Mouse (Mus musculus): ENCODE results near the gene Sema3c.

The Sema3c gene

GRCm38 (mm10) chr5:17647643-17648226 lies 73.7 kb downstream of the Sema3c start:
- DNase-seq (ENCODE audit: low spot score in 2 of 2), result no peak

- DNase-seq (ENCODE audit: low spot score in 2 of 2), result no peak
Measured at GRCm38 (mm10) chr5:17648865-17649542, 74.9 kb downstream of the Sema3c start.

GRCm38 (mm10) chr5:17661223-17661622 lies 87.1 kb downstream of the Sema3c start:
- no peak for DNase-seq (ENCODE audit: low spot score in 2 of 2)

- no peak for DNase-seq (ENCODE audit: low spot score in 2 of 2)
Measured at GRCm38 (mm10) chr5:17671356-17671755, 97.3 kb downstream of the Sema3c start.

GRCm38 (mm10) chr5:17680862-17681261 lies 106.8 kb downstream of the Sema3c start:
- no peak for DNase-seq (ENCODE audit: low spot score in 2 of 2)

- DNase-seq (ENCODE audit: low spot score in 2 of 2), result no peak
Measured at GRCm38 (mm10) chr5:17689121-17689520, 115.0 kb downstream of the Sema3c start.

- DNase-seq (ENCODE audit: low spot score in 2 of 2), result no peak
Measured at GRCm38 (mm10) chr5:17689604-17690003, 115.5 kb downstream of the Sema3c start.

- peak in 1 of 2 experiments; percentile 29 for DNase-seq (ENCODE audit: low spot score in 2 of 2)
Measured at GRCm38 (mm10) chr5:17695366-17695765, 121.3 kb downstream of the Sema3c start.

GRCm38 (mm10) chr5:17698905-17699304 lies 124.8 kb downstream of the Sema3c start:
- DNase-seq (ENCODE audit: low spot score in 2 of 2), result peak; percentile 20 to 34

GRCm38 (mm10) chr5:17704160-17704559 lies 130.1 kb downstream of the Sema3c start:
- DNase-seq (ENCODE audit: low spot score in 2 of 2), result no peak

GRCm38 (mm10) chr5:17707086-17707485 lies 133.0 kb downstream of the Sema3c start:
- no peak for DNase-seq (ENCODE audit: low spot score in 2 of 2)

- no peak for DNase-seq (ENCODE audit: low spot score in 2 of 2)
Measured at GRCm38 (mm10) chr5:17712374-17712773, 138.3 kb downstream of the Sema3c start.

GRCm38 (mm10) chr5:17715206-17715605 lies 141.1 kb downstream of the Sema3c start:
- DNase-seq (ENCODE audit: low spot score in 2 of 2), result no peak

GRCm38 (mm10) chr5:17720011-17720410 lies 145.9 kb downstream of the Sema3c start:
- no peak for DNase-seq (ENCODE audit: low spot score in 2 of 2)

GRCm38 (mm10) chr5:17724031-17724430 lies 149.9 kb downstream of the Sema3c start:
- DNase-seq (ENCODE audit: low spot score in 2 of 2), result no peak

GRCm38 (mm10) chr5:17728047-17728446 lies 154.0 kb downstream of the Sema3c start:
- DNase-seq (ENCODE audit: low spot score in 2 of 2), result no peak

- no peak for DNase-seq (ENCODE audit: low spot score in 2 of 2)
Measured at GRCm38 (mm10) chr5:17739805-17740204, 165.7 kb downstream of the Sema3c start.

- no peak for DNase-seq (ENCODE audit: low spot score in 2 of 2)
Measured at GRCm38 (mm10) chr5:17746520-17746919, 172.4 kb downstream of the Sema3c start.

- no peak for DNase-seq (ENCODE audit: low spot score in 2 of 2)
Measured at GRCm38 (mm10) chr5:17747143-17747542, 173.1 kb downstream of the Sema3c start.

- DNase-seq (ENCODE audit: low spot score in 2 of 2), result no peak
Measured at GRCm38 (mm10) chr5:17748293-17748692, 174.2 kb downstream of the Sema3c start.

GRCm38 (mm10) chr5:17753471-17754005 lies 179.5 kb downstream of the Sema3c start:
- no peak for DNase-seq (ENCODE audit: low spot score in 2 of 2)

- no peak for DNase-seq (ENCODE audit: low spot score in 2 of 2)
Measured at GRCm38 (mm10) chr5:17766006-17766677, 192.1 kb downstream of the Sema3c start.

GRCm38 (mm10) chr5:17770328-17770727 lies 196.2 kb downstream of the Sema3c start:
- no peak for DNase-seq (ENCODE audit: low spot score in 2 of 2)
